Mouse (Mus musculus) T-helper 1 cell (primary cell): ENCODE measurements at regions not wholly inside any gene's neighbourhood (a gene's known extent, or its start where the extent isn't known, plus 50 kb on each side); places are given as distances from the start of the nearest gene placed in this dataset.
"Not testable (repeated sequence)": the region's sequence is repeated elsewhere in the genome, so short reads cannot be mapped to it uniquely, and the experiment has no call there.

Source experiments
- in situ Hi-C: fragments of 300-600 bp; cut with MboI, MseI; formaldehyde crosslinking; loops from one replicate; pipeline ENCODE4 v1.15.1; 2025; ENCODE audit warnings: high pct_unique_total_duplicates

- in situ Hi-C loops: no loop called here
Observed at GRCm38 (mm10) chr1:101524447-101524846, 1751.9 kb downstream of the Cntnap5b start.

GRCm38 (mm10) chr1:101530001-101530400 is 1757.4 kb downstream of the Cntnap5b start:
- in situ Hi-C loops: loop anchor here (5.0 kb wide), 1 partner anchor 92 kb away; no protein-coding TSS in a partner anchor

GRCm38 (mm10) chr1:101572256-101572655 is 1799.7 kb downstream of the Cntnap5b start:
- in situ Hi-C loops: no loop called here

- in situ Hi-C loops: no loop called here
Observed at GRCm38 (mm10) chr1:101585325-101586028, 1812.9 kb downstream of the Cntnap5b start.

- in situ Hi-C loops: no loop called here
Observed at GRCm38 (mm10) chr1:101628461-101628860, 1855.9 kb downstream of the Cntnap5b start.

- in situ Hi-C loops: no loop called here
Observed at GRCm38 (mm10) chr1:101629006-101629405, 1856.4 kb downstream of the Cntnap5b start.

- in situ Hi-C loops: not testable (repeated sequence)
Observed at GRCm38 (mm10) chr1:101664287-101664686, 1891.7 kb downstream of the Cntnap5b start.

- in situ Hi-C loops: no loop called here
Observed at GRCm38 (mm10) chr1:101683772-101684434, 1911.3 kb downstream of the Cntnap5b start.

- in situ Hi-C loops: no loop called here
Observed at GRCm38 (mm10) chr1:101684983-101685382, 1912.4 kb downstream of the Cntnap5b start.
